Mouse (Mus musculus): ENCODE results near the gene Gm49510.
"Not testable (repeated sequence)": the region's sequence is repeated elsewhere in the genome, so short reads cannot be mapped to it uniquely, and the experiment has no call there.

The Gm49510 gene

DNA sequence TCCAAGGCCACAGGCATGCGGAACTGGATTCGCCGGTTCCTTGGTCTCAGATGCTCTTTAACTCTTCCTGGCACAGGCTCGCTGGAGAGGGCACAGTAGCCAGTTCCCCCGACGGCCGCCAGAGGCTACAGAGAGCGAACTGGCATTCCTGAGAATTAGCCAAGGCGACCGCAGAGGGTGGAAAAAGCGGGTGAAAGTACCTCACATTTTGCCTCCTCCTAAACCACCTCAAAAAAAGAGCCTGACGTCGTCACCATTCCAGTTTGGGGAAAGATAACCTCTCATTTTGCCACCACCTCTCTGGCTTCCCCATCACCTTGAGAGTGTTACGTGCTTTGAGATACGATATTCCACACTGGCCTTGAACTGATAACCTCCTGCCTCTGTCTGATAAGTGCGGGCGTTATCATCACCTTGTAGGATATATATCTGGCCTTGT lies 23.2 kb upstream of the Gm49510 start:
- in situ Hi-C loops (cut with MboI; ENCODE audit: low pct_unique_long_range_greater_than_20kb in 1 of 2, low sequenced_read_pairs in 2 of 2, unreplicated experiment in 1 of 2), result no loop called here

DNA sequence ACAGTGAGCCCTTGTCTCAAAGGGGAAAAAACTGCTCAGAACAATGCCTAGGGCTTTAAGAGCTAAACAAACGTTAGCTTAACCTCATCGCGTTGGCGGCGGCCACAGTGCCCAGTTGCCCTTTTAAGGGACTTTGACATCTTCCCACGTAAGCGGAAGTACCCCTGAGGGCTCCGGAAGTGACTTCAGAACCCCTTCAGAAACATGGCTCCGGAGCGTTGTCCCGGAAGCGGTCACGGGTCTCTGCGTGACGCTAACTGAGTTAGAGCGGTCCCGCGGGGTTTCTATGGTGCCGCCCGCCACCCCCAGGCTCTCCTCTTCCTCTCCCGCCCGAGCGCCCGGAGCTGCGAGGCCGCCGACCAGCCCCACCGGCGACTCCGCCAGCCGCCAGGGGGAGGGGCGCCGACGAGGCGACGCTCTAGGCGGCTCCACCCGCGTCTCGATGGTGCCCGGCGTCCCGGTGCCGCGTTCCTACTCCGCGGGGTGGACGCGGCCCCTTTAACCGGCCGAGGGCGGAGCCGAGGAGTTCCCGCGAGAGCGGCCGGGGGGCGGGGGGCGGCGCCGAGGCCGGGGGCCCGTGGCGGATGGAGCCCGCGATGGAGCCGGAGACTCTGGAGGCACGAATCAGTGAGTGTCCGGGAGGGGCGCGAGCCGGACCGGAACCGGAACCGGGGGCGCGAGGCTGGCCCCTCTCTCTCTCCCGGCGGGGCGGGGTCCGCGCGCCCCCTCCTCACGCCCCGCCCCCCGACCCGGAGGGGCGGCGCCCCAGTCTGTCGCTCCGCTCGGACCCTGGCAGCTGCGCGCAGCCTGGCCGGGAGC lies 22.3 kb upstream of the Gm49510 start, which contains the start of gene Gga1:
TSS of gene Gga1 (plus strand) at position 200 of the 819 bp plus-strand sequence.
- in situ Hi-C loops (cut with MboI; ENCODE audit: low pct_unique_long_range_greater_than_20kb in 1 of 2, low sequenced_read_pairs in 2 of 2, unreplicated experiment in 1 of 2), result no loop called here

DNA sequence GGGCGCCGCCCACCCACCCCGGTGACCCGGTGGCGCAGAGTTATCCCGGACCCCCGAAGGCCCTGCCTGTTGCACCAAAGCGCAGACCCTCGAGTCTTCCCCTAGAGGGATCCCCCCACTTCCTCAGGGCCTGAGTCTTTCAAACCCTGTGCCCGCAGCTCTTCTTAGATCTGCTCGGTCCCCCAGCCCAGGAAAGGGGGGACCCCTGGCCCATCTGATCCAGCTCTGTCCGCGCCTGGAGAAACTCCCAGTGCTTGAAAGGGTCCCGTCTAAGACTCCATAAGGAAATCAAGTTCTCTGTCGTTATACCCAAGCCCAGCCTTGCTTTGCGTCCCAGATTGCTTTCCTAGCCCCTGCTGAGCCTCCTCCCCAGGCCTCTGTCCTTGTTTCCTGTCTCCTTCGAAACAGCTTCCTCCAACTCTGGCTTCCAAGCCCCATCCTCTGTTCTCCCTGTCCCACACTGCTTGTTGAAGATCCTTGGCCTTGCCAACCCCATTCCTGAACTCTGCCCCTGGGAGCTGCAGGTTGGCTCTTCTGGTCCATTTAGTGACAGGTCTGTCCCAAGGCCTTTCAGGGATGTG lies 21.6 kb upstream of the Gm49510 start:
- in situ Hi-C loops (cut with MboI; ENCODE audit: low pct_unique_long_range_greater_than_20kb in 1 of 2, low sequenced_read_pairs in 2 of 2, unreplicated experiment in 1 of 2), result no loop called here

DNA sequence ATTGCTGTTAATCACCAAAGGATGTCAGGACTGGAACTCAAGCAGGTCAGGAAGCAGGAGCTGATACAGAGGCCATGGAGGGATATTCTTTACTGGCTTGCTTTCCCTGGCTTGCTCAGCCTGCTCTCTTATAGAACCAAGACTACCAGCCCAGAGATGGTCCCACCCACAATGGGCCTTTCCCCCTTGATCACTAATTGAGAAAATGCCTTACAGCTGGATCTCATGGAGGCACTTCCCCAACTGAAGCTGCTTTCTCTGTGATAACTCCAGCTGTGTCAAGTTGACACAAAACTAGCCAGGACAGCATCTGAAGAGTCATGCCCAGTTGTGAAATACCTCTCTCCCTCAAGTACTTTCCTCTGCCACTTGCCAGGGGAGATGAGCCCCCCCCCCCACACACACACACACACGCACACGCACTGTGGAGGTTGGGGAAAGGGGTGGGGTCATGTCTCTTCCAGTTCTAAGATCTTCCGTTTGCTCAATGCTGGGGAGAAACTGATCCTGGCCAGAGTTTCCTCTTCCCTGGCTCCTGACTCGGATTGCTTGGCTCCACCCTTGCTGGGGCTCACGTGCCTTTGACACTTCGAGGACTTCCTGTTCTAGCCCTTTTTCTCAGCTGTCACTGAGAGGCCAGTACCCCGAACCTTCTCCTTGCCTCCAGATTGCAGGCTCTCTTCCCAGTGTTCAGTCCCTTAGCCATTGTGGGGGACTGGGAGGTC lies 20.5 kb upstream of the Gm49510 start:
- in situ Hi-C loops (cut with MboI; ENCODE audit: low pct_unique_long_range_greater_than_20kb in 1 of 2, low sequenced_read_pairs in 2 of 2, unreplicated experiment in 1 of 2), result not testable (repeated sequence)

DNA sequence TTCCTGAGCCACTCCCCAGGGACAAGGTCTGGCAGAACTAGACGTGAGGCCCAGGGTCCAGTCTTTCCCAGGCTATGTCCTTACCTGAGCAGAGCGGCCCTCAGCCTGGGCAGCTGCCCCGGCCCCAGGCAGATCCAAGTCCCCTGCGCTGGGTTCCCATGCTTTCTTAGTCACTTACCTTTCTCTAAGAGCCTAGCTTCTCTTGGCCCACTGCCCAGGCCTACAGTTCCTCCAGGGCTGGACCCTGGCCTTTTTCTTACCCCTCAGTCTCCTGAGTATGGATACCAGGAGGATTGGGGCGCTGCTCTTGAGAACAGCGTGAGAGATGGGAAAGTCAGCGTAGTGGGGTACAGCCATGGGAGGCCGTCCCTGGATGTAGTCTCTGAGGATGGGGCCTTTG lies 19.0 kb upstream of the Gm49510 start:
- in situ Hi-C loops (cut with MboI; ENCODE audit: low pct_unique_long_range_greater_than_20kb in 1 of 2, low sequenced_read_pairs in 2 of 2, unreplicated experiment in 1 of 2), result no loop called here

DNA sequence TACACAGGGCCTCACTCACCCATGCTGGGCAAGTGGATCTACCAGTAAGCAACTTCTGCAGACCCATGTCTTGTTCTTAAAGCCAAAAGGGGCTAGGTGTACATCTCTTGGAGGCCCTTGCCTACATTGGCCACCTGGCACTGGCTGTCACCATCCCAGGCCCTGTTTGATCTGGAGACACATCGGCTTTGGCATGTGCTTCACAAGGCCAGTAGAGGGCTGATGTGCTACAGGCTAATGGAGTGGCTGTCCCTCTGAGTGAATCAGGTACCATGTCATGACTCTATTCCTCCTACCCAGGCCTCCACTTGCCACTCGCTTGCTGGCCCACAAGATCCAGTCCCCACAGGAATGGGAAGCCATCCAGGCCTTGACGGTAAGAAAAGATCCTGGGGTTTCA lies 17.6 kb upstream of the Gm49510 start:
- in situ Hi-C loops (cut with MboI; ENCODE audit: low pct_unique_long_range_greater_than_20kb in 1 of 2, low sequenced_read_pairs in 2 of 2, unreplicated experiment in 1 of 2), result no loop called here

DNA sequence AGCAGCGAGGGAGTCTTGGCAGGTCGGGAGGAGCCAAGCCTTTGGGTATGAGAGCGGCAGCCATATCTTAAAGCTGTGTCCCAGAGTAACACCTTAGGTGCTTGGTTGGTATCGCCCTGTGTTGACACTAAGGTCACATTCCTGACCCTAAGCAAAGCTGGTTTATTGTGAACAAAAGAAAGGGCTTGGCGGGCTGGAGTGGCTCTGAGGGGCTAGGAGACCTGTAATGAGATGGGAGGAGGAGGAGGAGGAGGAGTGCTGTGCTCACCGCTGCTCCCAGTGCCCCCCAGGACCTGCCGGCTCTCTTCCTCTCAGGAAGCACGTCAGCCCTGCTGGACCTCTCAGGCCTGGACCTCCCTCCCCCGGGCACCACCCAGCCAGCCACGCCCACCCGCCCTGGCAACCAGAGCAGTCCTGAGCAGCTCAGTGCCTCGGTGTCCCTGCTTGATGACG lies 10.0 kb upstream of the Gm49510 start:
- in situ Hi-C loops (cut with MboI; ENCODE audit: low pct_unique_long_range_greater_than_20kb in 1 of 2, low sequenced_read_pairs in 2 of 2, unreplicated experiment in 1 of 2), result no loop called here

DNA sequence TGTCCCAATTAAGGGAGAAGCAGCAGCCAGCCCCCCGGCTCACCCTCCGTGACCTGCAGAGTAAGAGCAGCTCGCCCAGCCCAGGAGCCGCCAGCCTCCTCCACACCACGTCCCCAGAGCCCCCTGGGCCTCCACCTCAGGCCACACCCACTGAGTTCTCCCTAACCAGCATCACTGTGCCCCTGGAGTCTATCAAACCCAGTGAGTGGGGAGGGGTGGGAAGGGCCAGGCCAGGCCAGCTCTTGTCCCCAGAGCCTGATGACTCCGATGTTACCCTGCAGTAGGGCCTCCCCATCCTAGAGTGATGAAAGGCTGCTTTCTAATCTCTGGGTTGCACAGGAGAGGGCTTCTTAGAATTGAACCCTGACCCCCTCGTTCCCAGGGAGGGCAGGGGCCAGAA lies 7.0 kb upstream of the Gm49510 start:
- in situ Hi-C loops (cut with MboI; ENCODE audit: low pct_unique_long_range_greater_than_20kb in 1 of 2, low sequenced_read_pairs in 2 of 2, unreplicated experiment in 1 of 2), result no loop called here

DNA sequence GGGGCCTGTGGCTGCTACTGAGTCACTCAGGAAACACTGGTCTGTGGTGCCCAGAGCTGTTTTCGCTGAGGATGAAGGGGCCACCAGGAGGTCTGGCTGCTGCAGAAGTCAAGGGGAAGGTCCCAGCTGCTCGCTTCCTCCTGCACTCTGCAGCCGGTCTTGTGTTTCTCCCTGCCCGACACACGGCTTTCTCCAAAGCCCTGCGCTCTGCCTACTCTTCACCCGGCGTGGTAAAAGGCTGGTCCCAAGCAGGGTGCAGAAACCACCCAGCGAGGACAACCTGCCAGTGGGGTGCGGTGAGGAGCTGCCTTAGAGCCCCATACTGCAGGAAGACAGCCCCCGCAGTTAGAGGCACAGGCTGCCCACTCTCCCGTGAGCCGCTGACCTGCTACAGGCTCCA lies 4.7 kb upstream of the Gm49510 start:
- in situ Hi-C loops (cut with MboI; ENCODE audit: low pct_unique_long_range_greater_than_20kb in 1 of 2, low sequenced_read_pairs in 2 of 2, unreplicated experiment in 1 of 2), result no loop called here

DNA sequence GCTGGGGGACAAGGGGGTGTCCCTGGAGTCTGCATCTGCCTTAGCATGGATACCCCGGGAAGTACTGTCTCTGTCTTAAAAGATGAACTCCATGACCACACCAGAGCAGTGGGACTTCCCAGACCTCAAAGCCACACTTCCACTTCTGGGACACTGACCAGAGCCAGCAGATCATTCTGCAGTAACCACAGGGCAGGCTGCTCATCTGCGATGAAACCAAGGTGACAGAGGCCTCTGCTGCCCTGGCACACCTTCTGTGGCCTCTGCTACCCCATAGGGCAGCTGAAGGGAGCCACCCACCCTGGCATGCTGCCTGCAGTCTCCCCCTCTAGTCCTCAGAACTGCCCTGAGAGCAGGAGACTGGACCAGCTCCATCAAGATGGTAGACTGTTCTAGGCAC lies 3.7 kb upstream of the Gm49510 start:
- in situ Hi-C loops (cut with MboI; ENCODE audit: low pct_unique_long_range_greater_than_20kb in 1 of 2, low sequenced_read_pairs in 2 of 2, unreplicated experiment in 1 of 2), result no loop called here

DNA sequence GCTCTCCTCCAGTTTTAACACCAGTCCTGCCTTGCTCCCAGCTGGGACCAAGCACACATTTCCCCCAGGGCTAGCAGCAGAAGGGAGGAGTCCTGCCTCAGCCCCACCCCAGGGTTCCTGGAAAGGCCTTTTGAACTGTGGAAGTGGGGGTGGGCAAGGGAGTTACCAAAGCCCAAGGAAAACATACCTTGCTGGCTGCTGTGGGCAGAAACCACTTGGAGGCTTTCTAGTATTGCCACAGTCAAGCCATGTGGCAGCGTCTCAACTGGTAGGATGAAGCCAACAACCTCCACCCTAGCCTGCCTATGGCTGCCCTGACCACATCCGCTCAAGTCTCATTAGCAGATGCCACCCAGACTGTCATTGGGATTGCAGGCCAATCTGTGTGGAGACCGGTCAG lies 3.3 kb upstream of the Gm49510 start:
- in situ Hi-C loops (cut with MboI; ENCODE audit: low pct_unique_long_range_greater_than_20kb in 1 of 2, low sequenced_read_pairs in 2 of 2, unreplicated experiment in 1 of 2), result no loop called here

DNA sequence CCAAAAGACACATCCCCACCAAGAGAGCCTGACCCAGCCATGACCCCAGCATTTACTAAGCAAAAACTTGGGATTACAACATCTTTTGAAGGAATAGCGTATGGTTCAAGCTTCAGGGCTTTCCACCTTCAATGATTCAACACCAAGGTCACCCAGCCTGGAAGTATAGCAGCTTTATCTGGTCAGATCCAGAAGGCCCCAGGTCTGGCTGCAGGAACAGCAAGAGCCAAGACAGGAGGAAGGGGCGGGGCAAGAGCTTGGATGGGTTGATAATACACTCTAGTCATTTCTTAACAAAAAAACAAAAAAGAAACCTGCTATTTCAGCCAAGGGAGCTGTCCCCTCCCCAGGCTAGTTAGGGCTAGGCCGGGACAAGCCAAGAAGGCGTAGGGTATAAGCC lies 2.0 kb upstream of the Gm49510 start:
- in situ Hi-C loops (cut with MboI; ENCODE audit: low pct_unique_long_range_greater_than_20kb in 1 of 2, low sequenced_read_pairs in 2 of 2, unreplicated experiment in 1 of 2), result no loop called here

DNA sequence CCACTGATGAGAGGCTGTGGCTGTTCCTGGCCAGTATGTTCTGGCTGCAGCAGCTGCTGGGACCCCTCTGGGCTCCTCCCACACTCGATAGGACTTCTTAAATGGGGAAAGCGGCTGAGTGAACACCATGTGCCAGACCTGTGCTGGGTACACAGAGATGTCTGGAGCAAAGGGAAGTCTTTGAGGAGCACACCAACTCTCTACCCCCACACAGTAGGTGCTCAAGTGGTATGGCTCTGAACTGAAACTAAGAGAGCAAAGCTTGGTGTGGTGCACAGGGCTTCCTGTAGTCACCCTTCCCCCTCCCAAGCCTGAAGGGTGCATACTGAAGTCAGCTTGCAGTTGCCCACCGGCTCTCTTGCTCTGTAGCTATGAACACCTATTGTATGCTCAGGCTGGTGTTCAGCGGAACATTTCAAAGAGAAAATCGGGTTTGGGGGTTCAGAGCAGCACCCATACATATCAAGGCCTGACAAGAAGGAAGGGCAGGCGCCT lies 913 bp upstream of the Gm49510 start:
- in situ Hi-C loops (cut with MboI; ENCODE audit: low pct_unique_long_range_greater_than_20kb in 1 of 2, low sequenced_read_pairs in 2 of 2, unreplicated experiment in 1 of 2), result no loop called here

DNA sequence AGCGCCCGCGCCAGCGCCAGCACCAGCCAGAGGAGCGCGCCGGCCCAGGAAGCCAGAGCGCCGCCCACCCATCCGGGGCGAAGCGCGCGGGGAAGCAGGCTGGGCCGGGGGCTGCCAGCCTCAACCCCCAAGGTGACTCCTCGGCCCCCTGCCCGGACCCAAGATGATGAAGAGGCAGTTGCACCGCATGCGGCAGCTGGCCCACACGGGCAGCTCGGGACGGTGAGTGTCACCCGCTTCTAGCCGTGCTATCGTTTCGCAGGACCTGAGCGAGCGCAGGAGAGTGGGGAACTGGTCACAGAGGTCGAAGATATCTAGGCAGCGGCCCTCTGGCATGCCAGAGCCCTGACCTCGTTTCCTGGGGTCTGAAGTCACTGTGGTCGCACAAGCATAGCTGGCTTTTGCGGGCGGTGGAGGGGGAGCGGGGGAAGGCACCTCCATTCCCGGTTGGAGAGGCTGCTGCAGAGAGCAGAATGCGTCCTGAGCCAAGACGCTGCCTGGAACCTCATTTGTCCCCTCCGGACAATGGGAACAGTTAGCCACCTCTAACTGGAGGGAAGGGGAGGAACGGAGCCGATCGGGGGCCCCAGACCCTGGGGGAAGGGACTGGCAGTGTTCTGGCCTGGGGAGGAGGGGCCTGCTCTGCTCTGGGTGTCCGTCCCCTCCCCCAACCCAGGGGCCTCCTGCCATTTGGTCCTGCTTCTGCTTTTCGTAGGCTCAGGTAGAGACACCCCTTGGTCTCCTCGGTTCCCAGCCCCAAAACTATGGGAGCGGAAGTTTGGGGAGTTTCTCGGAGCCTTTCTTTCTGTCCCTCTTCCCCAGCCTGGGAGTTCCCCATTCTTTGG lies 495 bp downstream of the Gm49510 start, which contains the start of gene Sh3bp1:
TSS of gene Sh3bp1 (plus strand) at position 29 of the 845 bp plus-strand sequence.
- in situ Hi-C loops (cut with MboI; ENCODE audit: low pct_unique_long_range_greater_than_20kb in 1 of 2, low sequenced_read_pairs in 2 of 2, unreplicated experiment in 1 of 2), result no loop called here

DNA sequence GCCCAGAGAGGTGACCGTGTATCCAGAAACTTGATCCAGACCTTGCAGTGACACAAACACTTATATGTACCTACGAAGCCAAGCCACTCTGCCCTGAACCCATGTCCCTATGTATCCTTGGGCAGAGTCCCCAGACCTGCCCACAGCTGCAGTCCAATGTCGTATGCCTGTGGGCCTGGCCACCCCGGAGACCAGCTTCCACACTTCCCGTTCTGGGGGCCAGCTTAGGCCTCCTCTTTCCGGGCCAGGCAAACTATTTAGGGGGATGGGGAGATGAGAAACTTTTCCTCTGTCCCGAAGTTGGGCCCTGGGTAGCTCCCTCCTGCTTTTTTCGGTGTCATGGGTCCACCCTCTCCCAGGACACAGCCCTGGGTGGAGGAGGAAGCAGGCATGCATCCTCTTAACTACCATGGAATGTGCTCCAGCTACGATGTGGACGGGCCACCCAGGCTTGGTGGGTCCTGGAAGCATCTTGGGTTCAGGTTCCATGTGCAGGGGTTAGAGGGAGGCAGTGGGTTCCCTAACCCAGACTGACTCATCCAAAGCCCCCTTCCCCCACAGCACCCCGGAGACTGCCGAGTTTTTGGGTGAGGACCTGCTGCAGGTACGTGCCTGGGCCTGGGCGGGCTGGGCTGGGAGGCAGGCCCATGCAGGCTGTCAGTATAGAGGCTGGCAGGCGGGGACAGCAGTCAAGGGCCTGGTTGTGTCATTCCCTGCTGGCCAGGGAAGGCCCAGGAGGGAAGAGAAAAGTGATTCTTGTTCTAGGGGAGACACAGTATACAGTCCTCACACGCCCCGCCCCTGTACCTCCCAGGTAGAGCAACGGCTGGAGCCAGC lies 1.3 kb downstream of the Gm49510 start:
- in situ Hi-C loops (cut with MboI; ENCODE audit: low pct_unique_long_range_greater_than_20kb in 1 of 2, low sequenced_read_pairs in 2 of 2, unreplicated experiment in 1 of 2), result no loop called here

DNA sequence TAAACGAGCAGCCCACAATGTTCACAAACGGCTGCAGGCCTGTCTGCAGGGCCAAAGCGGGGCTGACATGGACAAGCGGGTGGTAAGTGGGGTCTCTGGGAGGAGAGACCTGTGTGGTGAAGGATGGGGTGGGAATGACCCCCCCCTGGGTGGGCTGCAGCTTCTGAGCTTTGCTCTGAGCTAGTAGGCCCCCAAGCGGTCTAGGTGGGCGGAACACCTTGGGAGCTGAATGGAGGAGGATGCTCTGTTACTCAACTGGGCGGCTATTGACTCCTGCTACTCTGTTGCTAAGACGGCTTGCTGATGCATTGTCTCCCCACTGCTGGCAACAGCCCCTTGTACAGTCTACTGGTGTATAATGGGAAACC lies 1.9 kb downstream of the Gm49510 start:
- in situ Hi-C loops (cut with MboI; ENCODE audit: low pct_unique_long_range_greater_than_20kb in 1 of 2, low sequenced_read_pairs in 2 of 2, unreplicated experiment in 1 of 2), result no loop called here

DNA sequence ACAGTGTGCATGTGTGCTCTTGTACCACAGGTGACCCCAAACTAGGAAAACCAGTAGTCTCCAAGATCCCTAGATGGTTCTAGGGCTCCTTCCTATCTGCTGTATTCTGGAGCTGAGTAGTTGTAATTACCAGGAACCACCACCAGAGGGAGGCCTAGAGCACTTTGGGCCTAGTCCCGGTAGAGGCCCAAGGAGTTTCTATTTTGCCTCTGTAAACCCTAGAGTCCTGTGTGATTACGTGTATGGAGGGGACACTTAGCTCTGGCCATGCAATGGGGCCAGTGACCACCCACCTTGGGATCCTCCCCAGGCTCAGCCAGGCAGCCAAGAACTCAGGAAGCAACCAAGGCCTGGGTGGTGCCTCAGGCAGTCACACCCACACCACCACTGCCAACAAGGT lies 3.8 kb downstream of the Gm49510 start:
- in situ Hi-C loops (cut with MboI; ENCODE audit: low pct_unique_long_range_greater_than_20kb in 1 of 2, low sequenced_read_pairs in 2 of 2, unreplicated experiment in 1 of 2), result no loop called here

DNA sequence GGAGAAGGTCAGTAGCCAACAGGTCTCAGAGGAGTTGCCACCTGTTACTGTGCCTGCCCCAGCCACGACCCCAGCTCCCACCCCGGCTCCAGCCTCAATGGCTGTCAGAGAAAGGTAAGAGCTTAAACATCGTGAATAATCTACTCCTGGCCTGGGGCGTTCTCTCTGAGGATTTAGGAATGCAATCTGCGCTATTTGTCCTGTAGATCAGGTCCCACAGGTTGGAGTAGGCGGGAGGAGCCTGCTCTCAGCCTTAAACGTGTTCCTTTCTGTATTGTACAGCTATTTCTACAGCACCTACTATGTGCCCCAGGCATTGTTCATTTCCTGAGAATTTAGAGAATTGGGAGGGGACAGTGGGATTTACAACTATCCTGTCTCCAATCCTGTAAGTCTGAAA lies 8.9 kb downstream of the Gm49510 start:
- in situ Hi-C loops (cut with MboI; ENCODE audit: low pct_unique_long_range_greater_than_20kb in 1 of 2, low sequenced_read_pairs in 2 of 2, unreplicated experiment in 1 of 2), result no loop called here

Measured in mouse embryonic stem cell (cell line).